Mouse (Mus musculus) intestine, embryonic 16.5 days (tissue): ENCODE measurements around the gene Slc6a2. TPM values are rescaled to one million over a fixed set of nuclear protein-coding genes. Genes with fewer than 3 reads are reported as not detected.

Experiments used
- ATAC-seq: fragments of 200-750 bp; cut with Nextera tagmentation; 2 replicates; pipeline ENCODE4 v1.8.0; 2017; ENCODE audit warnings: moderate TSS enrichment, moderate library complexity
- H3K27ac ChIP-seq: fragments of 300-500 bp; sonication (generic); 2 replicates; pipeline ENCODE4 v1.5.1; 2014; ENCODE audit warnings: mild to moderate bottlenecking, low read length
- H3K27me3 ChIP-seq: fragments of 300-500 bp; sonication (generic); replicated peaks from 2 replicates; pipeline ENCODE4 v1.6.1; 2014; ENCODE audit warnings: low read length, control low read depth, mixed read lengths; ENCODE audit not compliant: control insufficient read depth, insufficient read depth
- H3K36me3 ChIP-seq: fragments of 300-500 bp; sonication (generic); 2 replicates; pipeline ENCODE4 v1.6.1; 2014; ENCODE audit warnings: low read length, control low read depth; ENCODE audit not compliant: control insufficient read depth, insufficient read depth
- H3K4me1 ChIP-seq: fragments of 300-500 bp; sonication (generic); 2 replicates; pipeline ENCODE4 v1.6.1; 2014; ENCODE audit warnings: low read length, control low read depth, mixed read lengths; ENCODE audit not compliant: control insufficient read depth, insufficient read depth
- H3K4me2 ChIP-seq: fragments of 300-500 bp; sonication (generic); 2 replicates; pipeline ENCODE4 v1.6.1; 2014; ENCODE audit warnings: low read depth, low read length, control low read depth
- H3K4me3 ChIP-seq: fragments of 300-500 bp; sonication (generic); 2 replicates; pipeline ENCODE4 v1.5.1; 2014; ENCODE audit warnings: mild to moderate bottlenecking, low read length
- H3K9ac ChIP-seq: fragments of 300-500 bp; sonication (generic); 2 replicates; pipeline ENCODE4 v1.6.1; 2014; ENCODE audit warnings: low read depth, low read length
- H3K9me3 ChIP-seq: fragments of 300-500 bp; sonication (generic); 2 replicates; pipeline ENCODE4 v1.6.1; 2016; ENCODE audit warnings: low read length, control low read depth; ENCODE audit not compliant: control insufficient read depth
- WGBS: fragments of 180-500 bp; shearing (Covaris S2); extraction: QIAGEN DNeasy Blood & Tissue Kit; methylation state at CpG from one replicate; pipeline ENCODE4 v1.1.7; 2014; 5-methylcytosine and 5-hydroxymethylcytosine counted together
- microRNA-seq: library from miRNA; unstranded; fragments of <30 nt; microRNA quantifications from one replicate; pipeline ENCODE4, GENCODE M21; 2016
- polyA plus RNA-seq: library from polyadenylated mRNA; unstranded; fragments of >200 nt; fragmentation: Nextera tagmentation; extraction: Ambion mirVana; gene quantifications from 2 replicates; pipeline ENCODE4 v1.2.1, GENCODE M21; 2015

Slc6a2 gene
- polyA plus RNA-seq, 1 experiment from 2014 or later, result 0.31 TPM

DNA sequence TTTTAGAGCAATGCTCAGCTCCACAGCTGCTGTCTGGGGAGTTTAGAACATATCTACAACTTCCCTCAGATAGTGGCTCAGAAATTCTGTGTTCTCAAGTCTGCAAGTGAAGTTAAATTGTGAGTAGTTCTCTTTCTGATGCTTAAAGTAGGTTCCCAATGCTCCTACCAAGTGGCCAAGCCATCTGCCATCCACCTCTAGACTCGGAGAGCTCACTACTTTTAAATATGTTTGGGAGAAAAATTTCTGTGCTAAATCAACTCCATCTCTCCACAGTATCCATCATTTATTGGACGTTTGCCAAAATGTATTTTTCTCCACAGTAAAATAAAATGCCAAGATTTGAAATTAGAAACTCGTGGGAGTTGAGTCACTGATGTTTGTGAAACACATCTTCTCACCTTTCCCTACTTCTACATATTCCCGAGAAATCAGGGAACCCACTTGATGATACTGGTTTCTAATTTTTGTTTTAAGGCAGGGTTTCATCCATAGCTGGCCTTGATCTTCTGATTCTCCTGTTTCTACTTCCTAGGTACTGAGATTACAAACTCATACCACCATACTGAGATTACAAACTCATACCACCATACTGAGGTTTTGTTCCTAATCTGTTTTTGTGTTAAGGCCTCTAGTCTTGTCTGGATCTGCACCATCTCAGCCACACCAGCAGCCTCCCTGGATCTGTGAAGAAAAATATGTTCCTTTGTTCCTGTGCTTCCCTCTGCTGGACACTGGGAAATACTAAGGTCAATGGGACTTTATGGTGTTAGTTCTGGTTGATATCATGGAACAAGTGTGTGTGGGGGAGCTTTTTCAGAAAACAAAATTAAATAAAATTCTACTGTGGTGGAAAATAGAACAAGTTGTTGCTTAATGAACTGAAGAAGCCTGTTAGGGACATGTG is 88.9 kb downstream of the Slc6a2 start:
- H3K4me1 ChIP-seq, result no peaks in the 10 kb centered on the region
- no peaks in the 10 kb centered on the region for H3K9me3 ChIP-seq
- no peak overlapping the region for H3K9ac ChIP-seq
- H3K27ac ChIP-seq, result no peak overlapping the region
- no peaks in the 10 kb centered on the region for H3K36me3 ChIP-seq
- H3K4me2 ChIP-seq, result no peak overlapping the region
- ATAC-seq, result no peak
- 50% methylated on average over 4 of the region's 4 CpGs for WGBS
- no peaks in the 10 kb centered on the region for H3K27me3 ChIP-seq
- no peak overlapping the region for H3K4me3 ChIP-seq

Small RNAs within 50 kb of the gene (microRNA-seq; reads per million reads assigned to microRNA genes)
- not detected for gene Gm22151

Other genes starting within 250 kb of the Slc6a2 start
- gene Mmp2, start 132.8 kb upstream of the Slc6a2 start, polyA plus RNA-seq, result 136 and 137 TPM in 2 replicates
- 5.7 and 6.8 TPM in 2 replicates for gene Lpcat2, start 104.7 kb upstream of the Slc6a2 start, polyA plus RNA-seq
- not detected in 2 replicates for gene Capns2, start 58.7 kb upstream of the Slc6a2 start, polyA plus RNA-seq
- not detected in 2 replicates for gene Ces1a, start 88.1 kb downstream of the Slc6a2 start, polyA plus RNA-seq
- gene Ces1b, start 119.9 kb downstream of the Slc6a2 start, polyA plus RNA-seq, result 0.11 and 0.15 TPM in 2 replicates
- gene Ces1c, start 171.2 kb downstream of the Slc6a2 start, polyA plus RNA-seq, result 2.9 and 3.8 TPM in 2 replicates
- 1.2 and 1.4 TPM in 2 replicates for gene Ces1d, start 237.8 kb downstream of the Slc6a2 start, polyA plus RNA-seq